Mouse (Mus musculus) brain, embryonic 14.5 days (tissue): Measurements from ENCODE around the gene Syngr4.

Experiments used
- CTCF ChIP-seq: fragments of 200-500 bp; IDR thresholded peaks from 2 replicates; pipeline ENCODE4 v1.5.1; 2012; ENCODE audit warnings: inconsistent platforms, mild to moderate bottlenecking, moderate library complexity, borderline replicate concordance; ENCODE audit not compliant: insufficient read depth, insufficient read length; ENCODE audit errors: extremely low read depth
- POLR2A ChIP-seq: fragments of 200-500 bp; IDR thresholded peaks from 2 replicates; pipeline ENCODE4 v1.6.1; 2012; ENCODE audit warnings: mild to moderate bottlenecking, inconsistent platforms, borderline replicate concordance; ENCODE audit not compliant: poor library complexity, insufficient read depth, insufficient read length, severe bottlenecking; ENCODE audit errors: extremely low read depth

DNA sequence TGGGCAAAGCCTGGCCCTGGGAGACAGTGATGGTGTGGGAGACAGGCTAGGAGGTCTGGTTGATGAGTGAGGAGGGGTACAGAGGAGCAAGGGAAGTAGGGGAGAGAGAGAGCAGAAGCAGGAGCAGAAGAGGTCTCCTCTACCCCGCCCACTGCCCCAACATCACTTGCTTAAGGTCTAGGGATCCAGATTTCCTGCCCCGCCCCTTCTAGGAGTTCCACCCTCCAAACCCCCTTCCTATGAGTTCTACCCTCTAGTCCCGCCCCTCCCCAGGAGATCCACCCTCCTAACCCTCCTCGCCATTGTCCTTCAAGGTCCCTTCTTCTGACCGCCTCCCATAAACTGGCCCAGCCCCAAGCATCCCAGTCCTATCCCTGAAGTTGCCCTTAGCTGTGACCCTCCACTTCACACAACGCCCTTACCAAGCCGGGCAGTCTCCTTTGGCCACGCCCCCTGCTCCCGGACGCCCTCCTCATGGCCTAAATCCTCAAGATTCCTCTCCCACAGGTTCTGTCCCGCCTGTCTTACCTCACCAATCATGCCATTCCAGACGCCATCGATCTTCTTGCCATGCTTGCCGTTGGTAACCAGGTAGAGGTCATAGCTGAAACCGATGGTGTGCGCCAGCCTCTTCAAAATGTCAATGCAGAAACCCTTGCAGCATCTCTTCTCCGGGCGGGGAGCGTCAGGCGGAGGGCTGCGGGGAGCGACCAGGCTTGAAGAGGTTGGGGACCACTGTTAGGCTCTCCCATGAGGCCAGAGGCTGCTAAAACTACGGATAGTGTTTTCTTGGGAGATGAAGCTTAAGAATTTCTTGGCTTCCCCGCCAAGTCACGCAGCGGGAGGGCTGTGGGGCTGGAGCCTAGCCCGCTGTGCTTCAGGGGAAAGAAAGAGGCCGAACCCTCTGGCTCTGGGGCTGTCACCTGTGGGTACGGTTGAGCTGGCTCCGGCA is 39.3 kb downstream of the Syngr4 start:
- TF ChIP-seq POLR2A (no peak), CTCF (no peak)
